Mouse (Mus musculus): ENCODE measurements around the gene Kctd15. TPM values are rescaled to one million over a fixed set of nuclear protein-coding genes. Genes with fewer than 3 reads are reported as not detected.

Kctd15 gene
- total and polyA plus RNA-seq, 3 experiments, result not detected

DNA sequence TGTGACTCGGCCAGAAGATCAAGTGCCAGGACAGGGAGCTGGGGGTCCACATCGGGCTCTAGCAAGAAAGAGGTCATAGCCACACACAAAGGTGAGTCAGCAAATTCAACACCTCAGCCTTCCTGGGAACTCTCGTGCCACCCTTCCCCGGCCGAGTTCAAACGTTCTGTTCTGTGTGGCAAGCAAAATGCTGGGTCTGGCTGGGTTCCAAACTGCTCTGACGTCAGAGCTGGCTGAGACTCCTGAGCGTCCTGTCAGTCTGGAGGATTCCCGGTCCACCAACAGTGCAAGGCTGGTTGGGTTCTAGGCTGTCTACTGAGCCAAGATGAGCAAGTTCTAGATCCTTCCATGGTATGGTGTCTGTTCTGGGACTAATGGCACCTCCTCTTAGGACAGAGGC is 9.5 kb downstream of the Kctd15 start:
- no peaks in the 10 kb centered on the region for H3K36me3 ChIP-seq (ENCODE audit: control insufficient read depth in 1 of 2, insufficient read depth in 2 of 2, low read length in 2 of 2)
- H3K9ac ChIP-seq (ENCODE audit: control insufficient read depth, low read depth, low read length, poor library complexity, severe bottlenecking), result no peak overlapping the region
- no peak overlapping the region for H3K4me3 ChIP-seq (ENCODE audit: control insufficient read depth in 1 of 2, insufficient read depth in 1 of 2, low read depth in 2 of 2, low read length in 2 of 2)
- TF ChIP-seq HCFC1 (IDR thresholded peaks at IDR 0.05; ENCODE audit: low read depth, low read length) (no peak), USF2 (IDR thresholded peaks at IDR 0.05; ENCODE audit: borderline replicate concordance in 1 of 2, insufficient read depth in 1 of 2, low read depth in 1 of 2, low read length in 2 of 2) (no peak), ZC3H11A (IDR thresholded peaks at IDR 0.05; ENCODE audit: low read depth, low read length) (no peak), ZNF384 (IDR thresholded peaks at IDR 0.05; ENCODE audit: low read depth, low read length) (no peak), TBP (IDR thresholded peaks at IDR 0.05; ENCODE audit: low read depth, low read length) (no peak)
- H3K27ac ChIP-seq (ENCODE audit: control insufficient read depth, low read depth, low read length), result no peak overlapping the region
- no peaks in the 10 kb centered on the region for H3K27me3 ChIP-seq (ENCODE audit: control insufficient read depth in 1 of 2, insufficient read depth in 2 of 2, low read length in 2 of 2)
- no peaks in the 10 kb centered on the region for H3K79me2 ChIP-seq (ENCODE audit: control insufficient read depth, insufficient read depth, low read length, poor library complexity)
- no peak for DNase-seq (ENCODE audit: low read depth, low spot score)
- no peaks in the 10 kb centered on the region for H3K9me3 ChIP-seq (replicated peaks; ENCODE audit: insufficient read depth, low read length)
- no peaks in the 10 kb centered on the region for H3K4me1 ChIP-seq (ENCODE audit: control insufficient read depth in 1 of 2, insufficient read depth in 2 of 2, low read length in 2 of 2)

DNA sequence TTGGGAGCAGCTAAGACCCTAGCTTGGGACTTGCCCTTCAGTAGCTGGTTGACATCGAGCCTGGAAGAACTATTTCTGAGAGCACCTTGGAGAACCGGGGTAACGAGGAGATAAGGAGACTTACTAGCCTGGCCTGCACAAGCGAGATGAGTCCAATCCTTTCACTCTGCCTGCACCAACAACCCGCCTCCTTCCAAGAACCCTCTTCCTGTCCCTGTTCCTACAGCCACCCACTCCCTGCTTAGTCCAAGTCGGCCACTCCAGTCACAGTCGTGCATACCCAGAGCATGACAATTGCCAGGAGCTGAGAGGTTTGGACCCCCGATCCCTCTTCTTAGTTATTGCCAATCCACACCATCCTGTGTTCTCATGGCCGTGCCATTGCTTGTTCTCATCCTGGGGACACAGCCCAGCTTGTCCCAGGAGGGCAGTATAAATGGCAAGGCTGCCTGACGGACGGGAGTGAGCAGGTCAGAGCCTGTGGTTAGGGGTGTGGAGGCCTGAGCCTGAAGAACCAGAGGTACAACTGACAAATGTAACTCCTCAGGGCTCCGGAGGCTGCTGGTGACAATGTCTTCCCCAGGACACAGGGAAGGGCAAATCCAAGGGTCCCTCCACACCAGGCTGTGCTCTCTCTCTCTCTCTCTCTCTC is 10.3 kb downstream of the Kctd15 start:
- Histone ChIP-seq H3K4me1 (ENCODE audit: control insufficient read depth in 1 of 2, insufficient read depth in 2 of 2, low read length in 2 of 2) (no peaks in the 10 kb centered on the region), H3K36me3 (ENCODE audit: control insufficient read depth in 1 of 2, insufficient read depth in 2 of 2, low read length in 2 of 2) (no peaks in the 10 kb centered on the region), H3K27me3 (ENCODE audit: control insufficient read depth in 1 of 2, insufficient read depth in 2 of 2, low read length in 2 of 2) (no peaks in the 10 kb centered on the region), H3K4me3 (ENCODE audit: control insufficient read depth in 1 of 2, insufficient read depth in 1 of 2, low read depth in 2 of 2, low read length in 2 of 2) (no peak overlapping the region), H3K9me3 (replicated peaks; ENCODE audit: insufficient read depth, low read length) (no peaks in the 10 kb centered on the region), H3K27ac (ENCODE audit: control insufficient read depth, low read depth, low read length) (no peak overlapping the region), H3K79me2 (ENCODE audit: control insufficient read depth, insufficient read depth, low read length, poor library complexity) (no peaks in the 10 kb centered on the region), H3K9ac (ENCODE audit: control insufficient read depth, low read depth, low read length, poor library complexity, severe bottlenecking) (no peak overlapping the region)
- TF ChIP-seq POLR2A (IDR thresholded peaks at IDR 0.05; ENCODE audit: control insufficient read depth in 1 of 2, insufficient read depth in 1 of 2, low read depth in 1 of 2, low read length in 2 of 2, poor library complexity in 1 of 2), result no peak
- no peak for TF ChIP-seq KAT2A (conservative IDR thresholded peaks at IDR 0.05; ENCODE audit: low read depth, low read length)
- no peak for TF ChIP-seq E2F4 (IDR thresholded peaks at IDR 0.05; ENCODE audit: borderline replicate concordance, low read depth, low read length)
- no peak for TF ChIP-seq MEF2A (IDR thresholded peaks at IDR 0.05; ENCODE audit: extremely low read depth, insufficient replicate concordance, low read depth, low read length, poor library complexity, severe bottlenecking)
- no peak for TF ChIP-seq CTCF (IDR thresholded peaks at IDR 0.05 in 2 of 3, conservative IDR thresholded peaks at IDR 0.05 in 1 of 3; ENCODE audit: control insufficient read depth in 1 of 3, insufficient read depth in 1 of 3, low read depth in 2 of 3, low read length in 3 of 3, poor library complexity in 1 of 3, severe bottlenecking in 1 of 3)
- TF ChIP-seq UBTF (IDR thresholded peaks at IDR 0.05; ENCODE audit: borderline replicate concordance, insufficient read depth, low read depth, low read length), result no peak
- TF ChIP-seq CHD2 (IDR thresholded peaks at IDR 0.05; ENCODE audit: low read length), result no peak
- no peak for TF ChIP-seq ZNF384 (IDR thresholded peaks at IDR 0.05; ENCODE audit: low read depth, low read length)
- no peak for TF ChIP-seq SIN3A (IDR thresholded peaks at IDR 0.05; ENCODE audit: low read length)
- TF ChIP-seq RAD21 (IDR thresholded peaks at IDR 0.05; ENCODE audit: low read depth, low read length), result no peak
- TF ChIP-seq GATA1 (IDR thresholded peaks at IDR 0.05; ENCODE audit: low read depth, low read length), result no peak
- TF ChIP-seq USF1 (IDR thresholded peaks at IDR 0.05; ENCODE audit: low read depth, low read length), result no peak
- no peak for TF ChIP-seq JUND (IDR thresholded peaks at IDR 0.05; ENCODE audit: low read depth, low read length)
- DNase-seq (ENCODE audit: low read depth, low spot score), result no peak
